ENCODE assay signal across 16 mouse cellular contexts in genomic region chr12:8510317-8510988, GRCm38 (mm10). TPM values are rescaled to one million over a fixed set of nuclear protein-coding genes. Genes with fewer than 3 reads are reported as not detected.
DNase-seq lines count a peak whose midpoint lies in the region; ATAC-seq and TF ChIP-seq lines count a peak whose summit lies in the region.
"Had no signal": no experiment of that assay in that cellular context is flagged by ENCODE, and none has a peak within 500 bp of the region (broad histone marks: within the 10 kb centered on the region; RNA-seq: fewer than 3 reads in every experiment).

No protein-coding gene starts in this region.

- no peak for ATAC-seq in heart, embryonic 13.5 days (ENCODE audit: extremely low read depth, insufficient number of reproducible peaks, low FRiP score, low TSS enrichment)

- no peaks in the 10 kb centered on the region for H3K9me3 ChIP-seq in heart, embryonic 13.5 days
- no peaks in the 10 kb centered on the region for H3K9me3 ChIP-seq in MEL (replicated peaks; ENCODE audit: insufficient read depth, low read length)
- H3K9me3 ChIP-seq: hindbrain, embryonic 15.5 days; limb, embryonic 12.5 days; neural tube, embryonic 12.5 days had no signal

- no peak for TF ChIP-seq POLR2A in MEL (IDR thresholded peaks at IDR 0.05; ENCODE audit: control insufficient read depth in 1 of 2, insufficient read depth in 1 of 2, low read depth in 1 of 2, low read length in 2 of 2, poor library complexity in 1 of 2)

- H3K4me3 ChIP-seq in heart, embryonic 13.5 days = no peak overlapping the region
- H3K4me3 ChIP-seq in MEL (ENCODE audit: control insufficient read depth in 1 of 2, insufficient read depth in 1 of 2, low read depth in 2 of 2, low read length in 2 of 2) (no peak overlapping the region), macrophage (ENCODE audit: inconsistent target) (no peak overlapping the region)
- no peak overlapping the region for H3K4me3 ChIP-seq in brown adipose tissue, adult 24 weeks (ENCODE audit: insufficient read depth, low read depth, low read length)
- H3K4me3 ChIP-seq: hindbrain, embryonic 15.5 days; limb, embryonic 12.5 days; neural tube, embryonic 12.5 days had no signal

- H3K9ac ChIP-seq in heart, embryonic 13.5 days = no peak overlapping the region
- no peak overlapping the region for H3K9ac ChIP-seq in MEL (ENCODE audit: control insufficient read depth, low read depth, low read length, poor library complexity, severe bottlenecking)
- H3K9ac ChIP-seq: hindbrain, embryonic 15.5 days; limb, embryonic 12.5 days; neural tube, embryonic 12.5 days had no signal

- TF ChIP-seq EP300 in MEL (IDR thresholded peaks at IDR 0.05; ENCODE audit: low read depth in 1 of 2, low read length in 2 of 2) = no peak

- no peak overlapping the region for H3K4me2 ChIP-seq in heart, embryonic 13.5 days
- H3K4me2 ChIP-seq: hindbrain, embryonic 15.5 days; limb, embryonic 12.5 days; neural tube, embryonic 12.5 days had no signal

- no peaks in the 10 kb centered on the region for H3K79me2 ChIP-seq in MEL (ENCODE audit: control insufficient read depth, insufficient read depth, low read length, poor library complexity)
- H3K79me2 ChIP-seq in macrophage (ENCODE audit: inconsistent target) = peaks cover 41% of the 10 kb centered on the region; the same call in 1 of the 2 replicates

- H3K27me3 ChIP-seq in heart, embryonic 13.5 days (replicated peaks) = no peaks in the 10 kb centered on the region
- H3K27me3 ChIP-seq in MEL (ENCODE audit: control insufficient read depth in 1 of 2, insufficient read depth in 2 of 2, low read length in 2 of 2) = peaks cover 4 to 5% of the 10 kb centered on the region in 2 experiments; a peak in 3 of 4 replicates
- H3K27me3 ChIP-seq: hindbrain, embryonic 15.5 days; limb, embryonic 12.5 days; neural tube, embryonic 12.5 days had no signal

- H3K4me1 ChIP-seq in heart, embryonic 13.5 days = peaks cover 22% of the 10 kb centered on the region
- no peaks in the 10 kb centered on the region; a peak in 1 of 4 replicates for H3K4me1 ChIP-seq in MEL (ENCODE audit: control insufficient read depth in 1 of 2, insufficient read depth in 2 of 2, low read length in 2 of 2)
- H3K4me1 ChIP-seq in brown adipose tissue, adult 24 weeks (ENCODE audit: control insufficient read depth, insufficient read depth, insufficient read length, low read length) = no peaks in the 10 kb centered on the region
- H3K4me1 ChIP-seq: hindbrain, embryonic 15.5 days; limb, embryonic 12.5 days; neural tube, embryonic 12.5 days had no signal

- TF ChIP-seq CTCF in MEL (IDR thresholded peaks at IDR 0.05 in 2 of 3, conservative IDR thresholded peaks at IDR 0.05 in 1 of 3; ENCODE audit: control insufficient read depth in 1 of 3, insufficient read depth in 1 of 3, low read depth in 2 of 3, low read length in 3 of 3, poor library complexity in 1 of 3, severe bottlenecking in 1 of 3) = no peak

- 39% methylated on average over 6 of the region's 6 CpGs for WGBS in heart, embryonic 13.5 days
- 60% methylated on average over 6 of the region's 6 CpGs for WGBS in macrophage (ENCODE audit: missing documents)

- no peak for TF ChIP-seq RAD21 in MEL (IDR thresholded peaks at IDR 0.05; ENCODE audit: low read depth, low read length)

- no peaks in the 10 kb centered on the region for H3K36me3 ChIP-seq in heart, embryonic 13.5 days
- H3K36me3 ChIP-seq in MEL (ENCODE audit: control insufficient read depth in 1 of 2, insufficient read depth in 2 of 2, low read length in 2 of 2) (no peaks in the 10 kb centered on the region), macrophage (ENCODE audit: inconsistent target) (no peaks in the 10 kb centered on the region)
- H3K36me3 ChIP-seq: hindbrain, embryonic 15.5 days; limb, embryonic 12.5 days; neural tube, embryonic 12.5 days had no signal

- H3K27ac ChIP-seq in heart, embryonic 13.5 days (replicated peaks) = peak overlapping the region; percentile 89
- no peak overlapping the region for H3K27ac ChIP-seq in MEL (ENCODE audit: control insufficient read depth, low read depth, low read length)
- H3K27ac ChIP-seq in brown adipose tissue, adult 24 weeks (replicated peaks; ENCODE audit: low read depth, low read length) = 0 out of 2 replicates have a peak overlapping the region, but pooled peaks have one; percentile 31
- H3K27ac ChIP-seq in macrophage = peak overlapping the region; percentile 76
- H3K27ac ChIP-seq: hindbrain, embryonic 15.5 days; limb, embryonic 12.5 days; neural tube, embryonic 12.5 days had no signal

- no peak for DNase-seq in heart, postnatal 4 days
- no peak for DNase-seq in MEL (ENCODE audit: low read depth, low spot score)
- no peak for DNase-seq in spleen, postnatal 36 days (ENCODE audit: low spot score in 2 of 2)
- no peak for DNase-seq in cerebellum, postnatal 36 days
- no peak for DNase-seq in urinary bladder, postnatal 14 days (ENCODE audit: low spot score)
- DNase-seq: adrenal gland, postnatal 25 days; kidney, adult 9 months; lung, adult 2 months; right cerebral cortex, postnatal 25 days; thymus, postnatal 14 days had no signal

TF ChIP-seq in MEL, 35 proteins besides CTCF, POLR2A, EP300 and RAD21:
- 0 out of 2 replicates have a peak, but pooled peaks have one; percentile 20 for TF ChIP-seq TAL1 (IDR thresholded peaks at IDR 0.05; ENCODE audit: low read length)
- no peak for TF ChIP-seq NELFE (IDR thresholded peaks at IDR 0.05; ENCODE audit: low read depth, low read length)

RNA-seq across cellular contexts. Expression of gene Rhob, which starts 10.6 kb away (rescaled TPM):
- polyA plus RNA-seq in heart, embryonic 13.5 days (2015; fragmentation: Nextera tagmentation; extraction: Ambion mirVana) = 31.4 and 33.0 TPM in 2 replicates
- 100 to 1,000 TPM; 124 to 128 TPM for total RNA-seq in heart, postnatal 4 days (2021)
- total RNA-seq in MEL (2012; rRNA removed) = 1.4 and 1.8 TPM in 2 replicates
- polyA plus RNA-seq in MEL (2012; ENCODE audit: insufficient read depth in 1 of 2, insufficient read length in 2 of 2, low read depth in 1 of 2, low replicate concordance in 2 of 2, missing spikeins in 1 of 2) = 1 to 10 TPM in 1 of 2 experiments, not detected in 1; 6.0 TPM
- polyA plus RNA-seq in brown adipose tissue, adult 24 weeks (2012; ENCODE audit: insufficient read depth, insufficient read length, missing spikeins) = 106 and 193 TPM in 2 replicates
- 100 to 1,000 TPM in 6 of 26 experiments, 10 to 100 TPM in 20; 29.2 to 170 (median 66.5) TPM for total RNA-seq in macrophage (2018; cell fraction: chromatin; rRNA removed)
- total RNA-seq in macrophage (2018; cell fraction: cytosol; rRNA removed) = 100 to 1,000 TPM in 16 of 26 experiments, 10 to 100 TPM in 10; 69.8 to 600 (median 172) TPM
- total RNA-seq in macrophage (2018; cell fraction: nucleus; rRNA removed) = 100 to 1,000 TPM in 18 of 26 experiments, 10 to 100 TPM in 8; 52.3 to 342 (median 141) TPM
- polyA plus RNA-seq in macrophage (2018) = 52.5 to 182 TPM (median 116 TPM) in 3 replicates
